Mouse (Mus musculus) lung, postnatal 36 days (tissue): ENCODE results near the gene Hoxa6.

Source experiments
- DNase-seq: peaks from one replicate; pipeline ENCODE4 v3.0.0; 2022; ENCODE audit warnings: mixed read lengths

Hoxa6 gene

GRCm38 (mm10) chr6:52196811-52197210 is 11.7 kb downstream of the Hoxa6 start:
- DNase-seq = no peak

- no peak for DNase-seq
These were observed 13.8 kb downstream of the Hoxa6 start for GRCm38 (mm10) chr6:52194690-52195089.

GRCm38 (mm10) chr6:52191860-52192550 is 16.5 kb downstream of the Hoxa6 start:
- peak; percentile 92 for DNase-seq

GRCm38 (mm10) chr6:52190906-52191810 is 17.4 kb downstream of the Hoxa6 start, which contains the start of gene Hoxa4:
Gene Hoxa4, minus strand, starts transcription at chr6:52191753.
- DNase-seq = no peak

- DNase-seq = no peak
These were observed 18.1 kb downstream of the Hoxa6 start for GRCm38 (mm10) chr6:52190410-52190809.

- no peak for DNase-seq
These were observed 18.6 kb downstream of the Hoxa6 start for GRCm38 (mm10) chr6:52189909-52190308.

GRCm38 (mm10) chr6:52189172-52189591 is 19.3 kb downstream of the Hoxa6 start:
- peak; percentile 73 for DNase-seq

- DNase-seq = no peak
These were observed 22.0 kb downstream of the Hoxa6 start for GRCm38 (mm10) chr6:52186500-52186899.

GRCm38 (mm10) chr6:52185834-52186233 is 22.7 kb downstream of the Hoxa6 start:
- DNase-seq = no peak

GRCm38 (mm10) chr6:52185222-52185621 is 23.3 kb downstream of the Hoxa6 start:
- DNase-seq = peak; percentile 52

GRCm38 (mm10) chr6:52184668-52185067 is 23.9 kb downstream of the Hoxa6 start:
- DNase-seq = no peak

- DNase-seq = no peak
These were observed 25.0 kb downstream of the Hoxa6 start for GRCm38 (mm10) chr6:52183311-52184080.

GRCm38 (mm10) chr6:52182793-52183192 is 25.7 kb downstream of the Hoxa6 start:
- DNase-seq = no peak

GRCm38 (mm10) chr6:52182030-52182429 is 26.5 kb downstream of the Hoxa6 start:
- DNase-seq = no peak

GRCm38 (mm10) chr6:52180726-52181125 is 27.8 kb downstream of the Hoxa6 start:
- no peak for DNase-seq

GRCm38 (mm10) chr6:52180213-52180710 is 28.3 kb downstream of the Hoxa6 start:
- DNase-seq = no peak

GRCm38 (mm10) chr6:52179690-52180089 is 28.8 kb downstream of the Hoxa6 start:
- no peak for DNase-seq

GRCm38 (mm10) chr6:52178918-52179665 is 29.4 kb downstream of the Hoxa6 start:
- DNase-seq = no peak

- DNase-seq = no peak
These were observed 30.7 kb downstream of the Hoxa6 start for GRCm38 (mm10) chr6:52177806-52178205.

- DNase-seq = no peak
These were observed 31.3 kb downstream of the Hoxa6 start, which contains the start of gene 5730596B20Rik for GRCm38 (mm10) chr6:52177061-52177735. Gene 5730596B20Rik, plus strand, starts transcription at chr6:52177498.

- no peak for DNase-seq
These were observed 32.1 kb downstream of the Hoxa6 start for GRCm38 (mm10) chr6:52176391-52176790.
